Mouse (Mus musculus) cerebellum, postnatal 36 days (tissue): Measurements from ENCODE around the gene Msrb3.
"Not testable (repeated sequence)": the region's sequence is repeated elsewhere in the genome, so short reads cannot be mapped to it uniquely, and the experiment has no call there.

Experiments
- DNase-seq, 2 experiments: peaks; one replicate each; pipeline ENCODE4 v3.0.0; 2021 to 2022; ENCODE audit warnings: mixed read lengths in 2 of 2

Msrb3 gene

DNA sequence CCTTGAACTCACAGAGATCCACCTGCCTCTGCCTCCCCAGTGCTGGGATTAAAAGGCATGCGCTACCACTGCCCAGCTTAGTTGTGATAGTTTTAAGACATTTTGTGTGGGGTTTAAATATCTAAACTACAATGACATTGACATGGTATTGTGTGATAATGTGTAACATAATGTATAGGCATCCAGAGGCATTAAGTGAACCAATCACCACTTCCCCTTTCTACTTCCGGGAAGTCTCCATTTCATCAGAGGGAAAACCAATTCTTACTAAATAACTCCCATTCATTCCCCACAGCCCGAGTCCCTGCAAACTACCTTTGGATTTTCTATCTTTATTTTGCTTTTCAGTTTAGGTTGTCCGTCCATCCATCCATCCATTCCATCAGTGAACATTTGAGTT lies 90.7 kb downstream of the Msrb3 start:
- no peak for DNase-seq

DNA sequence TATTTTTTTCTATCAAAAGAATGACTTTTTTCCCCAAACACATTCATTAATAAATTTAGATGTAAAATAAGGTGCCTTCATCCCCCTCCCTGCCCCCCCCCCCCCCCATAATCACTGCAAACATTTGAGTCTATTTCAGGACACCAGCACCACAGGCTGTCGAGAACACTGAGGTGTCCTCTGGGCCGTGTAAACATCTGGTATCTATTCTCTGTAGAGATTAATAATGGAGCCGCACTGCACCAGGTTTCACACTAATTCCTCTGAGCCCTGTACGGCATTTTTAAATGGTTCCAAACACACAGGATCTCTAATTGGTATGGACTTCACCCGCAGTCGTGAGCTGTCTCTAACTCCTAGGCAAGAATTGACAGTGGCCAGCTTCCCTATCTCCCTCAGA lies 97.8 kb downstream of the Msrb3 start:
- no peak for DNase-seq

DNA sequence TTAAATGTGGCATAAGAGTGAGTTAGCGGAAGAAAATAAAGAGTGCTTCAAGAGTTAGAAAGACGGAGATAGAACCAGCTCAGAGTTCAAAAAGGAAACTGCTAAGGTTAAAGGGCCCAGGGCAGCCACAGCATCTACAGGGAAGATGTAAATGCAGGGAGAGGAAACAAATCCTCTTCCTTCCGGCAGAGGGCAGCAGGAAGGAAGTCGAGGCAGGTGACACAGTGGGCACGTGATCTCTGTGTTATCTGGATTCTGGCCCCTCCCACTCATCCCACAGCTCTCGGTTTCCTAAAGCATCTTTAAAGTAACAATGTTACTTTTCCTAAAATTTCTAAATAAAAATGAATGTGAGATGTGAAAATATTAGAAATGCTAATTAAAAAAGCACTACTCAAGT lies 99.4 kb downstream of the Msrb3 start:
- DNase-seq, result no peak

DNA sequence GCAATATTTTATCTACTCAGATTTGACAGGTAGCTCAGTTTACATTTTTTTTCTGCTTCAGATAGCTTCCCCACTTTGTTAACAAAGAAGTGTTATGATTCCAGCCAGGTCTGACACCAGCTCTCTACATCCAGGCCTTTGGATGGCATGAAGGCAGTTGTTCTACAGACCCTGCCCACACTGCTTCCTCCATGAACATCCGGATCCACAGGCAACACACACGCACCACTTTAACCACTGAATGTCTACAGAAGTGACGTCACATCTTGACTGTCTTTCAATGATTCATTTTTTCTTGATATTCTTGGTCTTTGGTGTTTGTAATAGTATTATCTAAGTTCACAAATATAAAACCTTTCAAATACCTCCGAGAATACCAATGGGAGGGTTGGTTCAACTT lies 102.2 kb downstream of the Msrb3 start:
- no peak for DNase-seq

DNA sequence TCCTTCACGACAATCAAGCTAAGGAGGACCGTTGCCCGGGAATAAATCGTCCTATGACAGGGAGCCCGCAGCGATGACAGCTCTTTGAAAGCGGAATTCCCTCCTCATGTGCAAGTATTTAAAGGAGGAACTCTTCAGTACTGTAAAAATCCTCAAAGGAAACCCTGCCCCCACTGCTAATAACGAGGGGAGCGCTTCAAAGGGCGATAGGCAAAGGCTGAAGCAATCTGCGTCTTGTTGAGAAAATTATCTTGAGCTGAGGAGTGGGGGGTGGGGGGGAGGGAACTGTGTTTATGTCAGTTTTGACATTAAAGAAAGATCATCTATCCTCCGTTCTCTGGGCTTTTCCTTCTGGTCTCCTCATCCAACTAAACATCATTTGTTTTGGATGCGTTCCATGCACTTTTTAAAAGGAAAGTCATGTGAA lies 104.5 kb downstream of the Msrb3 start:
- no peak for DNase-seq

DNA sequence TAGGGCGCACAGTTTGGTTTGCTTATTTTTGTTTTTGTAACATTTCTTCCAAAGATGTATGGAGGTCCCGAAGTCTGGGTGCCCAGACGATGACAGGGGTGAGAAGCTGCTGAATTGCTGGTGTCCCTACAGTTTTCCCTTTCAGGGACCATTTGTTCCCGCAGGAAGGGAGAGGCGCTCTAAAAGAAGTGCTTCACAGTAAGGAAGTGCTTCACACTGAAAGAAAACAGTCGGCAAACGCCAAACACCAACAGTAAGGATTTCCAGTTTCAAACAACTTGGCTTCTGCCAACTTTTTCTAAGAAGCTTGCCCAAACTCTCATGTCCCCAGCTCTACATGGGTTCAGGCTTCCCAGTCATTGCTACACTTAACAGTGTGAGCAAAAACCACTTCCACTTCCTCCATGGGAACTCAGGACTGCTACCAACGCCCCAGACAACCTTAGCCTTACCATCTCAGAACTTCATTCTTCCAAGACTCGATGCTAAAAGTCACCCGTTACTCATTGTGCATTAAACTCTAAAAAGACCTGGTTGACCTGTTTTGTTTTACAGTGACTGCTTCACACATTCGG lies 106.6 kb downstream of the Msrb3 start:
- no peak for DNase-seq

DNA sequence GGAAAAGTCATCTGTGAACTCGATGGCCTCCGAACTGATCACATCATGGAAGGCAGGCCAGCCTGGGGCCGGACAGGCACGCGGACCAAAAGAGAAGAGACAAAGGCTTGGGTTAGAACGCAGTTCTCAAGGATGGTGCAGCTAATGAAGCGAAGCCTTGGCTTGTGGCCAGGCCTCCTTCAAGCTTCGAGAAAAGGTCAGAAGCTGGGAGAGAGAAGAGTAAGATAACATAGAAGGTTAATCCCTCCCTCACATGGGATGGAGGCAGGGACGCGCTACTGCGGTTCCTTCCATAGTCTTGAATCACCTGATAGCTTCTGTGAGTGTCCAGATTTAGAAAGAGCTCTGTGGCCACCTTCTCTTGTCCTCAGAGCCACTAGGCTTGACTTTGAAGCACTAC lies 107.5 kb downstream of the Msrb3 start:
- no peak for DNase-seq

DNA sequence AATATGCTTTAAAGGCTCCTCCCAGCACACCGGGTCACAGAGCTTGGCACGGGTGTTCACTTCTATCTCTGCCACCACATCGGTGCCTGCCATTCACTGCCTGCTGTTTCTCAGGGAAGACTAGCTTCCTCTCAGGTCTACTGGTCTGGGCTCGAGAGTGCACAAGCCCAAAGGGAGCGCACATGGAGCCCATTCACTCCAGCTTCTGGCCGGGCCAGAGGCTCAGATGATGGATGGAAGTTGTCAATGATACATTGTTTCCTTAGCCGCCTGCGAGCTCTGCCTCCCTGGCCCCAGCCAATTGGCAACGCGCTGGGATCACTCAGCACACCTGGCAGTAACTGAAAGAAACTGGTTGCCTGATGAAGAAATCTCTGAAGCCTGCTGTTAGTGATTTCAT lies 111.7 kb downstream of the Msrb3 start:
- no peak for DNase-seq

DNA sequence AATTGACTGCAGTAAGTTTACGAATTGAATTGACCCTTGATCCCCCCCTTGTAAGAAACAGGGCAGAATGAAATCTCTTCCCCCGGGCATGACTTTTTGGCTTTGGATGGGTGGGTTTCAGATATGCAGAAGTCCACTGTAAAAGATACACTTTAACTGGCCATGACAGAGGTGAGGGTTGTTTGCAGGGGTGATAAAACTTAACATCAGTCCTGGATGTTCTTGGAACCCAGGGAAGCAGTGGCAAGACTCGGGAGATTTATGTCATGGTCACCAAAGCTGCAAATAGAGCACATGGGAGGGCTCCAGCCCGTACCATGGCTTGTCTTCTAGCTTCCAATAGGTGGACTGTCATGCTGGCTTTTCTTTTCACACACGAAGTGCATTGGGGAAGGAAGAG lies 114.4 kb downstream of the Msrb3 start:
- DNase-seq, result no peak

DNA sequence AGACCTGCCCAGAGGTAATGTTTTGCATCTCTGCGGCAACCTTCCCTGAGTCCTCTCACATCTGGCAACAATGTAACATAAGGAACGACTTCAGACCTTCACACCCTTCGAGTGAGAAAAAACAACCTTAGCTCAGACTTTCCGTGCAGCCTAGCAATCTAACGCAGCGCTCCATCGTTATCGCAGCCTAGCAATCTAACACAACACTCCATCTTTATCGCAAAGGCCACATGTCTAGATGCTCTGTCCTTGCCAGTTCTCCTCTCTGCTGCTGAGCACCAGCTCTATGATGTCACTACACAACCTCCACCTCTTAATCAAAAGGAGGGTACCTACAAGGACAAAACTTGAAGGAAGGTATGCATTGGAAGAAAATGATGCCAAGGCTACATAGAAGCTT lies 115.5 kb downstream of the Msrb3 start:
- DNase-seq, result no peak

DNA sequence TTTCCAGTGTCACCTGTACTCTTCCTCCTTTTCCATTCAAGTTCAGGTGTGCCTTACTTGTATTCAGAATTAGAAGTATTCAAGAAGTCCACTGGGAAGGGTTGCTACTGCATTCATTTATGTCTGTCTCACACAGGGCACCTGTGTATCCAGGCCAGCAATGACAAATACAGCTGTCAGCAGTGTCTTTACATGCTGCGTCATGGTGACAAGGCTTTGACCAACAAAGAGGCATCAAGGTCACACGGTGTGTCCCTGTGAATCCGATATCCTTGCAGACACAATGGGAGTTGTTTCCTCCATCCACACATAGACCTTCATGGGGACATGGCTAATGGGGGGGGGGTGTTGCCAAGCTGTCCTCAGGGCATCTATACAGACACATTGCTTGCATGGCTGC lies 121.4 kb downstream of the Msrb3 start:
- DNase-seq, result no peak

DNA sequence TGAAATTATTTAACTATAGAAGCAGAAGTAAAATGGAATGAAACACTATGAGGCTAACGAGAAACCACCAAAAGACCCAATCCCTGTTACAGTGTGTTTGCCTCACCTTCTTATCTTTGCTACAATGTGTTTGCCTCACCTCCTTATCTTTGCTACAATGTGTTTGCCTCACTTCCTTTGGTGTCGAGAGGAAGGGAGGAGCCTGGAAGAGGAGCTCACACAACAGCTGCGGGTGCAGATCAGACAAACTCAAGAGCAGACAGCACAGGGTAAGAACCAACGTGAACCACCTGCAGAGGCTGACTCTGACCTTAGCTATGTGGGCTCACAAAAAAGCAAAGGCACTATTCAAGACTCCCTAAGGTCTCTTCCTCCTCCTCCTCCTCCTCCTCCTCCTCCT lies 123.5 kb downstream of the Msrb3 start:
- DNase-seq, result no peak

DNA sequence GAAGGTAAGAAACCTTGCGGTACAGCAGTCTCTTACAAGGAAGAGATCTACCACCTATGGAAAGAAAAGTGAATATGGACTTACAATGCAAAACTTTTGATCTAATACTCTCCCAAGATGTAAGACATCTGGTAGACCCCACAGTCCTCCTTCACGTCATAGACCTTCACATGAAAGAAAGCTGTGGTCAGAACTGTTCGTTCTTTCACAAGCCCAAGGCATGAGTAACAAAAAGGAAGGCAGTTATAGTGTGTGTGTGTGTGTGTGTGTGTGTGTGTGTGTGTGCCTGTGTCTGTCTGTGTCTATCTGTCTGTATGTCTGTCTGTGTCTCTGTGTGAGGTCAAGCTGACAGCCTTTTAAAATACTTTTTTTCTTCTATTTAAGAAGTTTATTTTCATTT lies 131.5 kb downstream of the Msrb3 start:
- DNase-seq, result no peak

DNA sequence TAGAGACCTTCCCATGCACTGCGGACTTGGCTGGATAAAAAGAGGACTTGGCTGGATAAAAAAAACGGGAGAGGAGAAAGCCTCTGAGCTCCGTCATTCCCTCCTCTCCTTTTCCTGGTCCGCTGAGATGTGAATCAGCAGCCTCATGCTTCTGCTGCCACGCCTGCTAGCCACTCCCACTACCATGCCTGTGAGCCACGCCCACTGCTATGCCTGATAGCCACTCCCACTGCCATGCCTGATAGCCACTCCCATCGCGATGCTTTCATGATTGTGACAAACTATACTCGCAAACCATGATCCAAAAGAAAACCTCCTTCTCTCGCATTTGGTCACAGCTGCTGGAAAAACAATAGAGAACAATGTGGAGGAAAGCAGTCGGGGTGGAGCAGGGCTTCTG lies 133.5 kb downstream of the Msrb3 start:
- DNase-seq, result no peak

DNA sequence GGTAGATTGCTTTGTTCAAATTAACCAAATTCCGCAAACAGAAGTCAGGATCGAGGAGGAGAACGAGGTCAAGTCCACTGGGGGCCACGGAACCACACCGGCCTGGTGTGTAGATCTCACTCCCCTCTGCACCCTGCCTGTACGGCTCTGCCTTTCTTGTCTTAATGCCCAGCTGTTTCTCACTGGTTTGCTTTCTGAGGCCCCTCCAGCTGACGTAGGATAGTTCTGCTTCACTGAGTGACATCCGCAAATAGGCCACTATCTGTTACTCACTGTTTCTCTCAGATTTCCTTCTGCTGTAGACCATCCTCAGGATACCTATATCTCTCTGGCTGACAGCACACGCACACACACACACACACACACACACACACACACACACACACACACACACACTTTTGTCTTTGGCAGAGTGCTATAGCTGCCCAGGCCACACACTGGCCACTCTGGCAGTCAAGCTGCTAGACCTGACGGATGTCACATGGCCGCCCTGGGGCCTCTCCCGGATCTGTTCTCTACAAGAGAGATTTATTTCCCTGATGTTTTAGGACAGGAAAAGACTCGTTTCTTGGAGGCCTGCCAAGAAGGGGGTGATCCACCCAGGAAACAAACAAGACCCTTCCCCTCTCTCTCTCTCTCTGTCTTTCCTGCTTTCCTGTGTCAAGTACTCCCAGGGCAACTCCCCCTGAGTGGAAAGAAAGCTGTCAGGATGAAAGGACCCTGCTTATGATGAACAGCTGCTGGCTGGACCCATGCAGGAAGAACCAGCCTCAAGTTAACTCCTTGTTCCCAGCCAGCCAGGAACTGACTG lies 135.0 kb downstream of the Msrb3 start:
- DNase-seq, result no peak

DNA sequence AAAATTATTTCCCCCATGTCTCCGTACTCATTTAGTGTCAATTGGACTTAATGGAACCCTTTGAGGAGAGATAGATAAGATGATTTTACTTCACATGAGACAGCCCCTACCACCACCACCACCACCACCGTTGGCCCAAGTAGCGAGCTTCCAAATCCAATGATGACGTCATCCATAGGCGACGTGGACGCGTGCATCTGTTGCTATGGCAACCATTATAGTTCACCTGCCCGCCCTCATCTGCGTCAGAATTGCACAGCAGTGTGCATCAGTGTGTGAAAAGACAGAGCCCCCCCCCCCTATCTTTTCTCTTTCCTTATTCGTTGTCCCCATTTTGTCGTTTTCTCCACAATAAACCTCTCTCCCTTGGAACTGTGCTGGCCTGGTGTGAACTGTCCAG lies 135.9 kb downstream of the Msrb3 start:
- DNase-seq, result no peak

DNA sequence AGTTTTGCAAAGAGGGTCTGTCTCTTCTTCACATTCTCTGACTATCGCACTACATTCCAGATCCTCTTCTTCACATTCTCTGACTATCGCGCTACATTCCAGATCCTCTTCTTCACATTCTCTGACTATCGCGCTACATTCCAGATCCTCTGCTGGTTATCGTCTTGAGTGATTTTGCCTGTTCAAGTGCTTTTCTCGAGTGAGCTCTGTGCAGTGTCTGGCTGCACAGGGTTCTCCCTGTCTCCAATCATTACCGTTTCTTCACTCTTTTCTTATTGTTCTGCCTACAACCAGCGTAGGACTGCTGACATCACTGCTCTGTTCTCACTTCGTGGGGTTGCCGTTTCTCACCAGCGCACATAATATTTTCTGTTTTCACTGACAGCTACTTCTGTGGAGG lies 138.2 kb downstream of the Msrb3 start:
- no peak for DNase-seq

DNA sequence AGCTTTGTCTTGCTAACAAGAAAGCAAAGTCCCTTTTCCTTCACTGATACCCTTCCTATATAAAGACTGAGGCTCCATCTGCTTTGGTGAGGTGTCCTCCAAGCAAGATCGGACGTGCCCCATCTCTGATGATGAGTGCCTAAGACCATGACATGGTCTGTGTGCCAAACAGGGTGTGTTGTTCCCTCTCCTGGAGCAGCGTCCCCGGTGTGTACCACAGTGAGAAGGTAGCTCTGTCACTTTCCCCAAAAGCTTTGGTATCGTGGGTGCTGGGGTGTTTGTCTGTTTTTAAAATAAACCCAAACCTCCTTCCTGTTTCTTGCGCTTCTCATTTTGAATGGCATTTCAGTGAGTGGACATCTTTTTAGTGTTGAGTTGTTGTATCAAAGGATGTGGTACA lies 139.0 kb downstream of the Msrb3 start:
- DNase-seq, result no peak

DNA sequence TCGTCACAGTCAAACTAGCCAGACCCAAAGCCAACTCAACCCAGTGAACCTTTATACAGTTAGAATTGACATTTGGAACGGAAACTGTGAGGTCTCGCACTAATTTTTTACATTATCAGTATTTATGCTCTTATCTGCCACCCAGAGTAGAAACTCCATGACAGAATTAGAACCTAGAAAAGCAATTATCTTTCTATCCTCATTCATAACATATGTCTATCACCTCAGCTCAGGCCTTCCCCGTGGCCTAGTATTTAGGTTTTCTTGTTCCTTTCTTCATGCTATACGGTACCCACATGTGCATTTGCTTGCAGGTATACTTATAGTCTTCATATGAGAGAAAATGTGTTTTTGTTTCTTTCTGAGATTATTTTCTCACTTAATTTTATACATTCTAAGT lies 146.4 kb downstream of the Msrb3 start:
- DNase-seq, result no peak

DNA sequence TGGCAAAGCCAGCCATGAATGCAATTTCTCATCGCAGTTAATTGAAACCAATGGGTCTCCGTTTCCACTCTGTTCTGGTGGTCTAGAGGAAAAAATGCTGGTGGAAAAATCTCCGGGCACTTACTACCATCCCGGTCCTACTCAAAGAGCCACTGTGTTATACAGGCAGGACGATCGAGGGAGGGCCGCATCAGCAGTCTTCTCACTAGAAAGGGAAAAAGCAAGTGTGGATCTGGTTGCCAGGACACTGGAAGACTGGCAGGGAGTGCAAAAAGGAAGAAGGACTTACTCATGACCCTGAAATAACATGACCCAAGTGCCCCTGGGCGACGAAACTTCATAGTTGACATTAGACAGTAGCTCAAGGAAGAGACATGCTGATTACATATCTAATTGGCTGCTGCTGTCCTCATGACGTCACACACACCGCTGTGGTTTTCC lies 147.1 kb downstream of the Msrb3 start:
- DNase-seq, result no peak

DNA sequence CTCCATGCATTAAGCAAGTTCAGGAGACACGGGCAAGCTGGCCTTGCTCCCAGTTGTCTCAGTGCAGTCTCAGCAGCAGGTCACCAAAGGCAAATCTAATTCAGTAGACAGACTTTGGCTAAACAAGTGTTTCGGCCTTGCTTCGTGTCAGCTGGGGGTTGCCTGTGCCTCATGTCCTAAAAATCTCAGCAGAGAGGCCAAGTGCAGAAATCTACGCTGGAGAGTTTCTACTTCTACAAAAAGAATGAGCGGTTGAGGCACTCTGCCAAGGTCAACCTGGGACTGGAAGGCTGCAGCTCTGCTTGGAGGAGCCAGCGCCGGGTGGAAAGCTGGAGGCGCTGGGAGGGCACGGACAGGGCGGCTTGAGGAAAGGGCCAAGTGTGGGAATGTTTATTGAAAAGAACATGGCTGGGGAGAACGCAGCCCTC lies 147.6 kb downstream of the Msrb3 start:
- peak in 1 of 2 experiments; percentile 15 for DNase-seq

DNA sequence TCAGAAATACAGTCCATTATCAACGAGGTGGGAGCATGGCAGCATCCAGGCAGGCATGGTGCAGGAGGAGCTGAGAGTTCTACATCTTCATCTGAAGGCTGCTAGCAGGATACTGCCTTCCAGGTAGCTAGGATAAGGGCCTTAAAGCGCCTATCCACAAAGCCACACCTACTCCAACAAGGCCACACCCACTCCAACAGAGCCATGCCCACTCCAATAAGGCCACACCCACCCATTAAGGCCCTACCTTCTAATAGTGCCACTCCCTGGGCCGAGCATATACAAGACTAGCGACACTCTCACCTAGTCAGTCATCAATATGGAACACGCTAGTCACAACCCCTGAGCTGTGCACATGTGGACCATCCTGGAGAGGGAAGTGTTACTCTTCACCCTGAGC lies 149.3 kb downstream of the Msrb3 start:
- DNase-seq, result not testable (repeated sequence)

DNA sequence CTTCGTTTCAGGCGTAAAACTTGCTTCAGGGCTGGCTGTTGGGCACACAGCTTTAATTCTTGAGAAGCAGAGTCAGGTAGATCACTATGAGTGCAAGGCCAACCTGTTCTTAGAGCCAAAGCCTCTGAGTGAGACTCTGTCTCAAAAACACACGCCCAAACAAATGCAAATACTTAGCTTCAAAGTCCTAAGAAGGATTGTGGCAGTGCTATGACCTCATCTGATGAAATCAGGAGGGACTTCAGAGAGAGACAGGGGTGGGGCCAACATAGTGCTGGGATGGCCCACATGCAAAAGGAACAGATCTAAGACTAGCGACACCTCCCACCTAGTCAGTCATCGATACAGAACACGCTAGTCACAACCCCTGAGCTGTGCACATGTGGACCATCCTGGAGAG lies 150.7 kb downstream of the Msrb3 start:
- DNase-seq, result no peak

DNA sequence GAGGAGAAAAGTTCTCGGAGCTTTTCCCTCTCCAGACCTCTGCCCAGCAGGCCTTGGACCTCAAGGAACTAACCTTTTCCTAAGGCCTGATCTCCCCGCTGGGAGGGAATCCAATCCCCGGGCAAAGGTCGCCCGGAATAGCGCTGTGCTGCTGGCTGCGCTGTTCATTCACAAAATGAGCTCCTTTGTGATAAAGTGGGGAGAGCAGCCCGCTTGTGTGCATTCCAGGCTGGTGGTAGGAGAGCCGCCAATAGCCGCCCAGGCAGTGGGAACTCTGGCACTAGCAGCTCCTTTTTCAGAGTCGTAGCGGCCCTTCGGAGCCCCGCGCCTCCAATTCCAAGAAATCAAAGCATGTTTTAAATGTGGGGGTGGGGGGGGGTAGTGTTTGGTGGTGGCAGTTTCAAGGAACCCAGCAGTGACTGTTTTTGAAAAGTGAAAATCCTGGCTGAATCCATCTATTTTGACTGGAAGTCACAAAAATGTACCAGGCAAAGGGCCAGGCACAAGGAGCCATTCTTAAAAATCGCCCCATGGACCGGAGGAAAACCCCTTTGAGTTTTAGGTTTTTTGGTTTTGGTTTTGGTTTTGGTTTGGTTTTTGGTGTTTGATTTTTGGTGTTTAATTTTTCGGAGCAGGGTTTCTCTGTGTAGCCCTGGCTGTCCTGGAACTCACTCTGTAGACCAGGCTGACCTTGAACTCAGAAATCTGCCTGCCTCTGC lies 153.6 kb downstream of the Msrb3 start:
- DNase-seq, result peak; percentile 24 to 25
